Mouse (Mus musculus) G1E (cell line): ENCODE results near the gene Wipf3. TPM values are rescaled to one million over a fixed set of nuclear protein-coding genes. Genes with fewer than 3 reads are reported as not detected.

Experiments
- ATAC-seq: 2 replicates; pipeline ENCODE4 v1.8.0; 2016; ENCODE audit warnings: mild to moderate bottlenecking; ENCODE audit not compliant: insufficient number of reproducible peaks, poor library complexity, low FRiP score, severe bottlenecking; ENCODE audit errors: extremely low read depth
- DNase-seq: peaks from one replicate; pipeline ENCODE4 v3.0.0; 2012; ENCODE audit warnings: low spot score
- H3K27me3 ChIP-seq: 2 replicates; pipeline ENCODE4 v1.6.1; 2012; ENCODE audit warnings: mild to moderate bottlenecking, low read length, inconsistent platforms; ENCODE audit not compliant: insufficient read depth
- H3K36me3 ChIP-seq: replicated peaks from 2 replicates; pipeline ENCODE3; 2012; ENCODE audit warnings: mild to moderate bottlenecking, inconsistent platforms
- H3K4me1 ChIP-seq: 2 replicates; pipeline ENCODE4 v1.6.1; 2012; ENCODE audit warnings: low read depth, low read length, inconsistent platforms, mixed read lengths; ENCODE audit not compliant: insufficient read depth
- H3K4me3 ChIP-seq: 2 replicates; pipeline ENCODE4 v1.5.1; 2012; ENCODE audit warnings: low read depth, mild to moderate bottlenecking, inconsistent platforms, low read length, moderate library complexity, mixed read lengths
- H3K9me3 ChIP-seq: replicated peaks from 2 replicates; pipeline ENCODE4 v1.6.1; 2012; ENCODE audit warnings: inconsistent platforms
- CTCF ChIP-seq: IDR thresholded peaks from 2 replicates; pipeline ENCODE4 v1.5.1; 2012; ENCODE audit warnings: low read depth, low read length, inconsistent platforms, mixed read lengths
- GATA1 ChIP-seq: IDR thresholded peaks from 2 replicates; pipeline ENCODE4 v1.6.1; 2012; ENCODE audit warnings: borderline replicate concordance, low read length, inconsistent platforms, mixed read lengths
- GATA2 ChIP-seq: IDR thresholded peaks from 2 replicates; pipeline ENCODE4 v1.6.1; 2012; ENCODE audit warnings: low read depth, low read length, inconsistent platforms, borderline replicate concordance
- POLR2AphosphoS5 ChIP-seq: IDR thresholded peaks from 2 replicates; pipeline ENCODE4 v1.6.1; 2012; ENCODE audit warnings: low read depth, low read length, inconsistent platforms; ENCODE audit not compliant: insufficient replicate concordance
- TAL1 ChIP-seq: conservative IDR thresholded peaks from 2 replicates; pipeline ENCODE4 v1.6.1; 2012; ENCODE audit warnings: low read depth, low read length, inconsistent platforms, mixed read lengths
- polyA plus RNA-seq: library from polyadenylated mRNA; stranded (reverse); fragments of >175 nt; gene quantifications from 2 replicates; pipeline ENCODE4 v1.2.3, GENCODE M21; 2012
- total RNA-seq, 2 experiments: library from RNA; stranded (forward) in 1 of 2; stranded (reverse) in 1 of 2; fragments of 200-1000 nt in 1 of 2; fragments of >200 nt in 1 of 2; fragmentation: Nextera tagmentation in 1 of 2; gene quantifications; 2 replicates each; pipeline ENCODE4 v1.2.3; 2014 to 2017

Wipf3 gene
- total and polyA plus RNA-seq, 3 experiments, result 0.11 TPM; not detected in 2

- H3K27me3 ChIP-seq, result no peaks in the 10 kb centered on the region
- no peaks in the 10 kb centered on the region for H3K36me3 ChIP-seq
- no peak for TF ChIP-seq TAL1
- TF ChIP-seq GATA1, result no peak
- TF ChIP-seq GATA2, result no peak
- TF ChIP-seq POLR2AphosphoS5, result no peak
- TF ChIP-seq CTCF, result no peak
- H3K9me3 ChIP-seq, result peaks cover 40% of the 10 kb centered on the region
- DNase-seq (no peak), ATAC-seq (no peak)
- no peak overlapping the region for H3K4me3 ChIP-seq
- H3K4me1 ChIP-seq, result no peaks in the 10 kb centered on the region
Observed at GRCm38 (mm10) chr6:54428850-54429446, 455 bp upstream of the Wipf3 start.

DNA sequence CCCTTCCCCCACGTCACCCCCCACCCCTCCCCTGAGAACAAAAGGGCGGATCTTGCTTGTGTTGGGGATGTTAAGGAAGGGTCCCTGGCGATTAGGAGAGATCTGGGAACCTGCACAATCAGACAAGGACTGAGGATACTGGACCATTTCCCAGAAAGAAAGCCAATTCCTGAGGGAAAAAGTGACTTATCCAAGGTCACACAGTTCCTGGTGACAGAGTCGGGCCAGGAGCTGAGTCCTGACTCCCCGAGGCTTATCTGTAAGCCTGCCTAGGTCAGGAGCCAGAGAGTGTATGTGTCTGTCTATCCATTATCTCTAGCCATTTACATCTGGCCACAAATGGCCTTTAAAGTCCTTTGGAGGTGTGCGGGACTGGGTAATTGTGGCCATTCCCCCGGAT, 818 bp downstream of the Wipf3 start:
- Histone ChIP-seq H3K9me3 (peaks cover 34% of the 10 kb centered on the region), H3K36me3 (no peaks in the 10 kb centered on the region), H3K27me3 (no peaks in the 10 kb centered on the region), H3K4me1 (no peaks in the 10 kb centered on the region), H3K4me3 (no peak overlapping the region)
- ATAC-seq, result no peak
- TF ChIP-seq TAL1 (no peak), POLR2AphosphoS5 (no peak), GATA1 (no peak), GATA2 (no peak), CTCF (no peak)
- DNase-seq, result no peak

- Histone ChIP-seq H3K36me3 (no peaks in the 10 kb centered on the region), H3K9me3 (peaks cover 32% of the 10 kb centered on the region), H3K4me1 (no peaks in the 10 kb centered on the region), H3K4me3 (no peak overlapping the region), H3K27me3 (no peaks in the 10 kb centered on the region)
- no peak for DNase-seq
- no peak for ATAC-seq
- TF ChIP-seq GATA1 (no peak), GATA2 (no peak), CTCF (no peak), TAL1 (no peak), POLR2AphosphoS5 (no peak)
Observed at GRCm38 (mm10) chr6:54431761-54432160, 2.4 kb downstream of the Wipf3 start.

GRCm38 (mm10) chr6:54432191-54432590, 2.8 kb downstream of the Wipf3 start:
- TF ChIP-seq TAL1 (no peak), GATA1 (no peak), POLR2AphosphoS5 (no peak), GATA2 (no peak), CTCF (no peak)
- H3K36me3 ChIP-seq, result no peaks in the 10 kb centered on the region
- no peak overlapping the region for H3K4me3 ChIP-seq
- DNase-seq, result no peak
- no peak for ATAC-seq
- peaks cover 33% of the 10 kb centered on the region for H3K9me3 ChIP-seq
- H3K27me3 ChIP-seq, result no peaks in the 10 kb centered on the region
- no peaks in the 10 kb centered on the region for H3K4me1 ChIP-seq

GRCm38 (mm10) chr6:54432806-54433545, 3.6 kb downstream of the Wipf3 start:
- ATAC-seq (no peak), DNase-seq (no peak)
- no peak for TF ChIP-seq POLR2AphosphoS5
- no peaks in the 10 kb centered on the region for H3K4me1 ChIP-seq
- H3K9me3 ChIP-seq, result peaks cover 34% of the 10 kb centered on the region
- no peaks in the 10 kb centered on the region for H3K27me3 ChIP-seq
- no peaks in the 10 kb centered on the region for H3K36me3 ChIP-seq
- no peak overlapping the region for H3K4me3 ChIP-seq

DNA sequence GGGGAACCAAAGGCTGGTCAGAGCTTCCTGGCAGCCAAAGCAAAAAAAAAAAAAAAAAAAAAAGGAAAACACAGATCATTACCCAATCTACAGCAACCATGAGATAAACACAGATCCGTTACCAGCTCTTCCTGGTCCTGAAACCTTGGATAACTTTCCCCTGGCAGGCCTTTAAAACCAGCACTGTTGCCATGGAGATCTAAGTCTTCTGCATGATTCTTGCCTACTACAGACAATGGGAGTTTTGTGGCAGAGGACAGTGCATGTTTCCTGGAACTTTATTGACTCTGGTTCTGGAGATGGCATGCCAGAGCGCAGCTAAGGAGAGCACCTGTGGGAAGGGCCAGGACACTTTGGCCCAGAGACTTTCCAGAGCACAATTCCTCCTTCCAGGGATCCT, 4.8 kb downstream of the Wipf3 start:
- no peaks in the 10 kb centered on the region for H3K27me3 ChIP-seq
- ATAC-seq (no peak), DNase-seq (no peak)
- H3K4me1 ChIP-seq, result no peaks in the 10 kb centered on the region
- no peak overlapping the region for H3K4me3 ChIP-seq
- peaks cover 30% of the 10 kb centered on the region for H3K9me3 ChIP-seq
- TF ChIP-seq GATA1, result no peak
- TF ChIP-seq POLR2AphosphoS5, result no peak
- TF ChIP-seq GATA2, result no peak
- no peak for TF ChIP-seq CTCF
- no peak for TF ChIP-seq TAL1
- H3K36me3 ChIP-seq, result no peaks in the 10 kb centered on the region
